Mouse (Mus musculus) stomach, postnatal 0 days (tissue): ENCODE measurements around the gene Card11. TPM values are rescaled to one million over a fixed set of nuclear protein-coding genes. Genes with fewer than 3 reads are reported as not detected.

Experiments
- ATAC-seq: fragments of 200-750 bp; cut with Nextera tagmentation; 2 replicates; pipeline ENCODE4 v1.8.0; 2017; ENCODE audit not compliant: low FRiP score, low TSS enrichment
- DNase-seq: peaks from one replicate; pipeline ENCODE4 v3.0.0-alpha.2; 2016; ENCODE audit warnings: low spot score
- H3K27ac ChIP-seq: fragments of 300-500 bp; sonication (generic); replicated peaks from 2 replicates; pipeline ENCODE4 v1.5.1; 2014; ENCODE audit warnings: mild to moderate bottlenecking, control low read depth
- H3K27me3 ChIP-seq: fragments of 300-500 bp; sonication (generic); 2 replicates; pipeline ENCODE4 v1.6.1; 2014; ENCODE audit warnings: low read length; ENCODE audit not compliant: control insufficient read depth, insufficient read depth
- H3K36me3 ChIP-seq: fragments of 300-500 bp; sonication (generic); 2 replicates; pipeline ENCODE4 v1.6.1; 2014; ENCODE audit warnings: low read length, mixed read lengths; ENCODE audit not compliant: control insufficient read depth, insufficient read depth
- H3K4me1 ChIP-seq: fragments of 300-500 bp; sonication (generic); replicated peaks from 2 replicates; pipeline ENCODE4 v1.6.1; 2014; ENCODE audit warnings: antibody characterized with exemption; ENCODE audit not compliant: control insufficient read depth, insufficient read depth
- H3K4me2 ChIP-seq: fragments of 300-500 bp; sonication (generic); replicated peaks from 2 replicates; pipeline ENCODE4 v1.6.1; 2014; ENCODE audit warnings: low read depth, mild to moderate bottlenecking, control low read depth, moderate library complexity
- H3K4me3 ChIP-seq: fragments of 300-500 bp; sonication (generic); 2 replicates; pipeline ENCODE4 v1.5.1; 2014; ENCODE audit warnings: low read depth, low read length, control low read depth
- H3K9ac ChIP-seq: fragments of 300-500 bp; sonication (generic); 2 replicates; pipeline ENCODE4 v1.6.1; 2014; ENCODE audit warnings: mild to moderate bottlenecking, low read length, control low read depth, mixed read lengths
- H3K9me3 ChIP-seq: fragments of 300-500 bp; sonication (generic); 2 replicates; pipeline ENCODE4 v1.6.1; 2016; ENCODE audit warnings: low read length; ENCODE audit not compliant: control insufficient read depth
- CTCF ChIP-seq: IDR thresholded peaks from 2 replicates; pipeline ENCODE4 v1.5.1; 2016; ENCODE audit warnings: antibody characterized with exemption, low read depth, mild to moderate bottlenecking, moderate library complexity
- EP300 ChIP-seq: optimal IDR thresholded peaks from 2 replicates; pipeline ENCODE3; 2016; ENCODE audit warnings: antibody characterized with exemption
- WGBS: fragments of 180-500 bp; shearing (Covaris S2); extraction: QIAGEN DNeasy Blood & Tissue Kit; methylation state at CpG from one replicate; pipeline ENCODE4 v1.1.7; 2014; 5-methylcytosine and 5-hydroxymethylcytosine counted together
- polyA plus RNA-seq: library from polyadenylated mRNA; unstranded; fragments of >200 nt; fragmentation: Nextera tagmentation; extraction: Ambion mirVana; gene quantifications from 2 replicates; pipeline ENCODE4 v1.2.1, GENCODE M21; 2015

Gene Card11
- polyA plus RNA-seq, 1 experiment from 2014 or later: 0.13 TPM

DNA sequence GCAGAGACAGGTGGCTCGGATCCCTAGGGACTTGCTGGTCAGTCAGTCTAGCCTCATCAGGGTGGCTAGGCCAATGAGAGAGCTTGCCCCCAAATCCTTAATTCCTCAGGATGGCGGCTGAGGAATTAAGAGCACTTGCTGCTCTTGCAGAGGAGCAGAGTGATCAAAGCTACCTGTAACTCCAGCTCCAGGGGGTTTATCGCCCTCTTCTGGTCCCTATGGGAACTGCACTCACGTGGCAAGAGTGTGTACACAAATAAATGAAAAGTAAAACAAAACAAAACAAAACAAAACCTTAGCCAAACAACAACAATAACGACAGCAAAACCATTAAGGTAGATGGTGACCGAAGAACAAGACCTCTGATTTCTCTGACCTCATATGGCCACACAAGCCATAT is 121.7 kb downstream of the Card11 start:
- H3K27me3 ChIP-seq: no peaks in the 10 kb centered on the region
- no peaks in the 10 kb centered on the region for H3K4me1 ChIP-seq
- no peaks in the 10 kb centered on the region for H3K9me3 ChIP-seq
- no peak overlapping the region for H3K4me3 ChIP-seq
- H3K9ac ChIP-seq: no peak overlapping the region
- DNase-seq (no peak), ATAC-seq (no peak)
- no peak overlapping the region for H3K27ac ChIP-seq
- TF ChIP-seq CTCF: peak; percentile 53
- no peak for TF ChIP-seq EP300
- 64% methylated on average over 6 of the region's 6 CpGs for WGBS
- H3K36me3 ChIP-seq: no peaks in the 10 kb centered on the region
- H3K4me2 ChIP-seq: no peak overlapping the region

DNA sequence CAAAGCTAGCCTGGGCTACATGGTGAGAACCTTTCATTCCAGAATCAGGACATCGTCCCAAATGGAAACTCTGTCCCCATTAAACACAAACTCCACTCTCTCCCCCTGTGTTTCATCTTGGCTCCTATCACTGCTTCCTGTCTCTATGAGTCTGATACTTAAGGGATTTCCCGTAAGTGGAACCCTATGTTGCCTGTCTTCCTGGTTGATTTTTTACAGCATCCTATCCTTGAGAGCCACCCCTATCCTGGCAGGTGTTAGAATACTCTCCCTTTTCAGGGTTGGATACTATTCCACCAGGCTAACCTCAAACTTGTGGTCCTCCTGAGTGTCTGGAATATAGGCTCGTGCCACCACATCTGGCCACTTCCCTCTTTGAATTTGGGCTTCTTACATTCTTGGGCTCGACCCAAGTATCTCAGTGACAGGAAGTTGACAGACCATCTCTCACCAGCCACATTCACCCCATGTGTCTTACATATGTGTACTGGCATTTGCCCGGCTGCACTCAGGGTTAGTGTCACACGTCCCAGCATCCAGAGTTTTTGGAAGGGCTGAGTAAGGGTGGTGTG is 126.6 kb downstream of the Card11 start:
- no peaks in the 10 kb centered on the region for H3K36me3 ChIP-seq
- no peak for DNase-seq
- 0 out of 2 replicates have a peak, but pooled peaks cover 2% of the 10 kb centered on the region for H3K4me1 ChIP-seq
- no peak overlapping the region for H3K9ac ChIP-seq
- WGBS: 62% methylated on average over 6 of the region's 6 CpGs
- H3K9me3 ChIP-seq: no peaks in the 10 kb centered on the region
- TF ChIP-seq CTCF (no peak), EP300 (no peak)
- no peak overlapping the region for H3K27ac ChIP-seq
- no peak overlapping the region for H3K4me3 ChIP-seq
- ATAC-seq: no peak
- H3K27me3 ChIP-seq: no peaks in the 10 kb centered on the region
- H3K4me2 ChIP-seq: no peak overlapping the region; the same call in 1 of the 2 replicates

DNA sequence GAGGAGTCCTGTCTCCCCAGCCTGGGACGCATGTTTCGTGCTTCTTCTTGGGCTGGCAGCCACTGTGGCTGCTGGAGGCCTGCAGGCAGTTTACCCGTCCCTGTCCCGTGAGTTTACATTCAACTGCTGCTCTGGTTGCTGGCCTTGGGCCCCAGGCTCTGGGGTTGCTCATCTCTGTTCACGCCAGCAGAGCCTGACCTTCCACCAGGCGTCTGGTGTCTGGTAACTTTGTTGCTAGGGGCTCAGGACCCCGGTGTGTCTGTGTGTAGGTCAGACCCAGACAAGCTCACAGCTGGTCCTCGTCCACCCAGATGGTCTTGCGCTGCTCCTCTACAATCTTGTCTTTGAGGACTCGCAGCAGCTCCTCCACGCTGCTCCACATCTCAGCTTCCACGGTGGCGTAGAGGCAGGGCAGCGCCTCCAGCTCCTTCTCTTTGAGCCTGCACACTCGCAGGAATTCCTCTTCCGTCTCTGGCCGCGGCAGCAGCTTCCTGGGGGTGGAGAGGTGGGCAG is 127.3 kb downstream of the Card11 start:
- H3K9me3 ChIP-seq: no peaks in the 10 kb centered on the region
- H3K27ac ChIP-seq: peak overlapping the region; percentile 40; the same call in 1 of the 2 replicates
- no peaks in the 10 kb centered on the region for H3K27me3 ChIP-seq
- TF ChIP-seq CTCF (no peak), EP300 (no peak)
- WGBS: 13% methylated on average over 18 of the region's 18 CpGs
- no peaks in the 10 kb centered on the region for H3K36me3 ChIP-seq
- H3K4me3 ChIP-seq: no peak overlapping the region
- no peak overlapping the region; the same call in 1 of the 2 replicates for H3K9ac ChIP-seq
- DNase-seq: peak; percentile 23
- ATAC-seq: peak; percentile 53; the same call in 1 of the 2 replicates
- H3K4me2 ChIP-seq: peak overlapping the region; percentile 36
- 0 out of 2 replicates have a peak, but pooled peaks cover 2% of the 10 kb centered on the region for H3K4me1 ChIP-seq

GRCm38 (mm10) chr5:140872532-140873038 is 127.8 kb downstream of the Card11 start:
- 0 out of 2 replicates have a peak, but pooled peaks cover 2% of the 10 kb centered on the region for H3K4me1 ChIP-seq
- no peaks in the 10 kb centered on the region for H3K27me3 ChIP-seq
- no peaks in the 10 kb centered on the region for H3K36me3 ChIP-seq
- no peak overlapping the region for H3K4me3 ChIP-seq
- no peak overlapping the region for H3K9ac ChIP-seq
- peak overlapping the region; percentile 36; the same call in 1 of the 2 replicates for H3K4me2 ChIP-seq
- ATAC-seq: no peak
- 25% methylated on average over 11 of the region's 11 CpGs for WGBS
- no peak for DNase-seq
- H3K9me3 ChIP-seq: no peaks in the 10 kb centered on the region
- no peak for TF ChIP-seq CTCF
- no peak for TF ChIP-seq EP300
- no peak overlapping the region; the same call in 1 of the 2 replicates for H3K27ac ChIP-seq

DNA sequence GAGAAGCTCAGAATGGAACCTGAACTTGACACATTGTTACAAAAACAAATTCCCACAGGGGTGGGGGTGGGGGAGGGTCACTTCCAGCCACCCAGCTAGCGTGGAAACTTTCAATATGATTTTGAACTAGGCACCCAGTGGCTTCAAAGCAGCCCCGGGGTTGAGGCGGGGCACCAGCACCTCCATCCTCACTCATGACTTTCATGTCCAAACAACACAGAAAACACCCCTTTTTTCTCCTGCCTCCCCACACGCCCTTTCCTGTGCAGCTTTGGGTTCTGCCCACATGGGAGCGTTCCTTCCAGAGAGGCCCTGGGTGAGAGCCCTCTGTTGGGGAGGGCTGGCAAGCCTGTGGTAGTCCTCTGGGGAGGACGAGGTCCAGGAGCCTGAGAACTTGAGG is 129.1 kb downstream of the Card11 start:
- no peak overlapping the region for H3K4me3 ChIP-seq
- 60% methylated on average over 6 of the region's 6 CpGs for WGBS
- H3K27me3 ChIP-seq: no peaks in the 10 kb centered on the region
- H3K4me1 ChIP-seq: 0 out of 2 replicates have a peak, but pooled peaks cover 2% of the 10 kb centered on the region
- H3K4me2 ChIP-seq: no peak overlapping the region
- no peak for TF ChIP-seq EP300
- no peaks in the 10 kb centered on the region for H3K36me3 ChIP-seq
- H3K9ac ChIP-seq: no peak overlapping the region
- H3K9me3 ChIP-seq: no peaks in the 10 kb centered on the region
- H3K27ac ChIP-seq: no peak overlapping the region
- ATAC-seq: no peak; the same call in 1 of the 2 replicates
- no peak for DNase-seq

DNA sequence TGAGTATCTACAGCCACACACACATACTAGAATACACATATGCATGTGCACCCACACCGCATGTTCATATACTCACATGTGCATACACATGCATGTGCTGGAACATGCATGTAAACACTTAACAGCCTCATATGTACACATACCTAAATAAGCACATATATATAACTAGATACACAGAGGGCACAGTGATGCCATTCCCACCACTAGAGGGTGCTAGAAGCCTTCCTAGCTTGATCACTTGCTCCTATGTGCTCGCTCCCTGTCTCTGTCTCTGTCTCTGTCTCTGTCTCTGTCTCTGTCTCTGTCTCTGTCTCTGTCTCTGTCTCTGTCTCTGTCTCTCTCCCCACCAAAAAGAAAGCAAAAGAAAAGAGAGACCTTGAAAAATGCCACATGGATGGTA is 131.3 kb downstream of the Card11 start:
- DNase-seq (no peak), ATAC-seq (no peak)
- 64% methylated on average over 2 of the region's 2 CpGs for WGBS
- Histone ChIP-seq H3K27ac (no peak overlapping the region), H3K36me3 (no peaks in the 10 kb centered on the region), H3K4me1 (0 out of 2 replicates have a peak, but pooled peaks cover 2% of the 10 kb centered on the region), H3K4me2 (no peak overlapping the region), H3K9ac (no peak overlapping the region), H3K9me3 (no peaks in the 10 kb centered on the region), H3K4me3 (no peak overlapping the region), H3K27me3 (no peaks in the 10 kb centered on the region)
- TF ChIP-seq CTCF: peak; percentile 89
- no peak for TF ChIP-seq EP300
